Mouse (Mus musculus) hindbrain, postnatal 0 days (tissue): ENCODE measurements around the gene Tmod4. TPM values are rescaled to one million over a fixed set of nuclear protein-coding genes. Genes with fewer than 3 reads are reported as not detected.

Experiments used
- ATAC-seq: fragments of 200-750 bp; cut with Nextera tagmentation; 2 replicates; pipeline ENCODE4 v1.8.0; 2017; ENCODE audit warnings: mild to moderate bottlenecking, moderate TSS enrichment, moderate library complexity
- DNase-seq: peaks from one replicate; pipeline ENCODE4 v3.0.0-alpha.2; 2015; ENCODE audit warnings: low spot score
- H3K27ac ChIP-seq: fragments of 300-500 bp; sonication (generic); 2 replicates; pipeline ENCODE4 v1.5.1; 2014; ENCODE audit warnings: mild to moderate bottlenecking
- H3K27me3 ChIP-seq: fragments of 300-500 bp; sonication (generic); 2 replicates; pipeline ENCODE4 v1.6.1; 2014; ENCODE audit warnings: low read length, mixed read lengths; ENCODE audit not compliant: insufficient read depth
- H3K36me3 ChIP-seq: fragments of 300-500 bp; sonication (generic); 2 replicates; pipeline ENCODE4 v1.6.1; 2014; ENCODE audit warnings: low read length, mixed read lengths; ENCODE audit not compliant: insufficient read depth
- H3K4me1 ChIP-seq: fragments of 300-500 bp; sonication (generic); 2 replicates; pipeline ENCODE4 v1.6.1; 2014; ENCODE audit warnings: antibody characterized with exemption, low read length, mixed read lengths; ENCODE audit not compliant: insufficient read depth
- H3K4me2 ChIP-seq: fragments of 300-500 bp; sonication (generic); 2 replicates; pipeline ENCODE4 v1.6.1; 2014; ENCODE audit warnings: low read depth, mild to moderate bottlenecking, low read length, moderate library complexity, mixed read lengths
- H3K4me3 ChIP-seq: fragments of 300-500 bp; sonication (generic); 2 replicates; pipeline ENCODE4 v1.5.1; 2014; ENCODE audit warnings: low read length
- H3K9ac ChIP-seq: fragments of 300-500 bp; sonication (generic); replicated peaks from 2 replicates; pipeline ENCODE4 v1.6.1; 2014; ENCODE audit warnings: mild to moderate bottlenecking, low read length, moderate library complexity, mixed read lengths
- H3K9me3 ChIP-seq: fragments of 300-500 bp; sonication (generic); 2 replicates; pipeline ENCODE4 v1.6.1; 2016; ENCODE audit warnings: low read length, mixed read lengths
- CTCF ChIP-seq: IDR thresholded peaks from 2 replicates; pipeline ENCODE4 v1.5.1; 2016; ENCODE audit warnings: antibody characterized with exemption, control low read depth, low read depth
- WGBS: fragments of 180-500 bp; shearing (Covaris S2); extraction: QIAGEN DNeasy Blood & Tissue Kit; methylation state at CpG from one replicate; pipeline ENCODE4 v1.1.7; 2014; 5-methylcytosine and 5-hydroxymethylcytosine counted together
- polyA plus RNA-seq: library from polyadenylated mRNA; unstranded; fragments of >200 nt; fragmentation: Nextera tagmentation; extraction: Ambion mirVana; gene quantifications from 2 replicates; pipeline ENCODE4 v1.2.1, GENCODE M21; 2015
- total RNA-seq: library from RNA; depleted of rRNA; stranded (reverse); fragments of >200 nt; gene quantifications from 2 replicates; pipeline ENCODE4 v1.2.3, GENCODE M21; 2014

The Tmod4 gene
- total and polyA plus RNA-seq, 2 experiments from 2014 or later: 0.73 to 1.5 TPM

GRCm38 (mm10) chr3:95107898-95108297 is 16.4 kb upstream of the Tmod4 start:
- Histone ChIP-seq H3K4me2 (no peak overlapping the region), H3K27ac (no peak overlapping the region), H3K36me3 (no peaks in the 10 kb centered on the region), H3K27me3 (no peaks in the 10 kb centered on the region), H3K4me1 (peaks cover 12% of the 10 kb centered on the region), H3K9me3 (no peaks in the 10 kb centered on the region), H3K9ac (no peak overlapping the region), H3K4me3 (no peak overlapping the region)
- peak; percentile 29; the same call in 1 of the 2 replicates for TF ChIP-seq CTCF
- DNase-seq (peak; percentile 36), ATAC-seq (no peak)
- 61% methylated on average over 2 of the region's 2 CpGs for WGBS

DNA sequence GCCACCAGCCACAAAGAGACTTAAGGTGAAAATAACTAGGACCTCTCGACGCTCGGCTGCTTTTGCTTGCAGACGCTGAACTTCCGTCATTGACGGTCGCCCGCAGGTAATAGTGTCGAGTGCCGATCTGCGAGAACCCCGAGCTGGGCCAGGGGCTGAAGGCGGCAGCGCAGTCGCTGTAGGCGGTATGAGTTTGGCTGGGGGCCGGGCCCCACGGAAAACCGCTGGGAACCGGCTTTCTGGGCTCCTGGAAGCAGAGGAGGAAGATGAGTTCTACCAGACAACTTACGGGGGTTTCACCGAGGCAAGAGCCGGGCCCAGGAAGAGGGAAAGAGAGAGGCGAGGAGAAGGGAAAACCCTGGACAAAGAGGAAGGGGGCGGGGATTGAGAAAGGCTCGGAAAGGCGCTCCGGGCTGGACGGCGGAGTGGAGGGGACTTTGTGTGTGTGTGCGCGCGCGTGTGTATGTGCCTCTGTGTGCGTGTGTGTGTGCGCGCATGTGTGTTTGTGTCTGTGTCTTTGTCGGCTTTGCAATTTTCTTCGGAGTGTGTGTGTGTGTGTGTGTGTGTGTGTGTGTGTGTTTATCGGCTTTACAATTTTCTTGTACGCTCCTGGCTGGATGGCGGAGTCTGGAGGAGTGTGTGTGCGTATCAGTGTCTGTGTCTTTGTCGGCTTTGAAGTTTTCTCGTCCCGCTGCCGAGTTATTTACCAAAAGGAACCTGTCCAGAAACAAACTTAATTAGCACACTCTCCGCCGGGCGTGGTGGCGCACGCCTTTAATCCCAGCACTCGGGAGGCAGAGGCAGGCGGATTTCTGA is 13.2 kb upstream of the Tmod4 start, which contains the start of gene Vps72:
TSS of gene Vps72 (plus strand) at position 112 of the 816 bp plus-strand sequence.
- Histone ChIP-seq H3K4me2 (peak within 1 kb of the TSS; percentile 58), H3K4me3 (peak within 1 kb of the TSS; percentile 89), H3K36me3 (peaks cover 5% of the 10 kb centered on the region; the same call in 1 of the 2 replicates), H3K27ac (peak within 1 kb of the TSS; percentile 90), H3K4me1 (peaks cover 6% of the 10 kb centered on the region; the same call in 1 of the 2 replicates), H3K27me3 (no peaks in the 10 kb centered on the region), H3K9me3 (no peaks in the 10 kb centered on the region), H3K9ac (peak within 1 kb of the TSS; percentile 72)
- under 1% methylated on average over 54 of the region's 54 CpGs for WGBS
- DNase-seq: peak; percentile 96
- TF ChIP-seq CTCF: no peak
- peak; percentile 74 for ATAC-seq

DNA sequence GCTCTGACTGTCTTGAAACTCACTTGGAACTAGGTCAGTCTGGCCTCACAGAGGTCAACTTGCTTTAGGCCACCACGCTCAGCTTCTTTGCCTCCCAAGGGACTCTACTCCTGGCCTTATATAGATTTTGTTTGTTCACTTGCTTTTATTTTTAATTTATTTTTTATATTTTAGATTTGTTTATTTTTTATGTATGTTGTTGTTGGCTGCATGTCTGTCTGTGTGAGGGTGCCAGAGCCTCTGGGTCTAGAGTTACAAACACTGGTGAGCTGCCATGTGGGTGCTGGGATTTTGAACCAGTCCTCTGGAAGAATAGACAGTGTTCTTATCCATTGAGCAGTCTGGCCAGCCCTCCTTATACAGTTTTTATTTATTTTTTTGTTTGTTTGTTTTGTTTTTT is 11.5 kb upstream of the Tmod4 start:
- Histone ChIP-seq H3K9me3 (no peaks in the 10 kb centered on the region), H3K27ac (no peak overlapping the region), H3K27me3 (no peaks in the 10 kb centered on the region), H3K4me3 (no peak overlapping the region), H3K4me1 (peaks cover 6% of the 10 kb centered on the region; the same call in 1 of the 2 replicates), H3K36me3 (peaks cover 5% of the 10 kb centered on the region), H3K9ac (no peak overlapping the region), H3K4me2 (no peak overlapping the region)
- ATAC-seq (no peak), DNase-seq (no peak)
- TF ChIP-seq CTCF: no peak
- 80% methylated on average over 1 of the region's 1 CpGs for WGBS

DNA sequence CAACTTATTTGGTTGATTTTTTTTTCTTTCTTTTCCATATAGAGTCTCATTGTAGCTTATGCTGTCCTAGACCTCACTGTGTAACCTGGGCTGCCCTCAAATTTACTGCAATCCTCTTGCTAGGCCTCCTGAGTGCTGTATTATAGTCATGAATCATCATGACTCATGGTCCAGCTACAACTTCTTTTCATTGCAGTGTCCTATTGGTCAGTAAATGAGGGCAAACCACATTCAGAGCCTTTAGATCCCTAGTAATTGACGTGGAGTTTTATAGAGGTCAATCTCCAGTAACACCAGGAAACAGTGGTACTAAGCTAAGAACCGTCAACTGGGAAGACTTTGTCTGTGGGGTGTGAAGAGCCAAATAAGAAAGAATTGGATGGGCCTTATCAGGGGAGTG is 6.5 kb upstream of the Tmod4 start:
- Histone ChIP-seq H3K9ac (no peak overlapping the region), H3K36me3 (peaks cover 47% of the 10 kb centered on the region), H3K4me1 (no peaks in the 10 kb centered on the region), H3K27ac (no peak overlapping the region), H3K4me3 (no peak overlapping the region), H3K27me3 (no peaks in the 10 kb centered on the region), H3K4me2 (no peak overlapping the region), H3K9me3 (no peaks in the 10 kb centered on the region)
- DNase-seq (no peak), ATAC-seq (no peak)
- 94% methylated on average over 2 of the region's 2 CpGs for WGBS
- no peak for TF ChIP-seq CTCF

GRCm38 (mm10) chr3:95121580-95121979 is 2.7 kb upstream of the Tmod4 start:
- H3K36me3 ChIP-seq: peaks cover 42% of the 10 kb centered on the region
- 84% methylated on average over 6 of the region's 6 CpGs for WGBS
- DNase-seq: no peak
- no peak for TF ChIP-seq CTCF
- no peak overlapping the region for H3K9ac ChIP-seq
- ATAC-seq: no peak
- no peaks in the 10 kb centered on the region for H3K27me3 ChIP-seq
- no peak overlapping the region for H3K4me2 ChIP-seq
- 0 out of 2 replicates have a peak, but pooled peaks cover 4% of the 10 kb centered on the region for H3K4me1 ChIP-seq
- H3K9me3 ChIP-seq: no peaks in the 10 kb centered on the region
- H3K4me3 ChIP-seq: no peak overlapping the region
- H3K27ac ChIP-seq: no peak overlapping the region

- 29% methylated on average over 5 of the region's 5 CpGs for WGBS
- peaks cover 22% of the 10 kb centered on the region for H3K36me3 ChIP-seq
- no peak overlapping the region for H3K4me3 ChIP-seq
- H3K9ac ChIP-seq: no peak overlapping the region
- H3K4me1 ChIP-seq: 0 out of 2 replicates have a peak, but pooled peaks cover 4% of the 10 kb centered on the region
- H3K27ac ChIP-seq: no peak overlapping the region
- H3K27me3 ChIP-seq: no peaks in the 10 kb centered on the region
- H3K4me2 ChIP-seq: no peak overlapping the region
- ATAC-seq: peak; percentile 46; the same call in 1 of the 2 replicates
- TF ChIP-seq CTCF: no peak
- H3K9me3 ChIP-seq: no peaks in the 10 kb centered on the region
- peak; percentile 66 for DNase-seq
Measured at GRCm38 (mm10) chr3:95124972-95125371, 696 bp downstream of the Tmod4 start.

- Histone ChIP-seq H3K4me3 (no peak overlapping the region), H3K4me2 (no peak overlapping the region), H3K27me3 (no peaks in the 10 kb centered on the region), H3K9ac (no peak overlapping the region), H3K36me3 (no peaks in the 10 kb centered on the region), H3K9me3 (no peaks in the 10 kb centered on the region), H3K4me1 (0 out of 2 replicates have a peak, but pooled peaks cover 4% of the 10 kb centered on the region), H3K27ac (no peak overlapping the region)
- DNase-seq (no peak), ATAC-seq (no peak)
- WGBS: 35% methylated on average over 6 of the region's 6 CpGs
- TF ChIP-seq CTCF: no peak
Measured at GRCm38 (mm10) chr3:95129226-95129651, 5.0 kb downstream of the Tmod4 start.
